Mouse (Mus musculus) c-Kit-positive CD71-negative TER-119-negative erythroid progenitor cells, embryonic 14.5 days (primary cell): ENCODE measurements at regions not wholly inside any gene's neighbourhood (a gene's known extent, or its start where the extent isn't known, plus 50 kb on each side); places are given as distances from the start of the nearest gene placed in this dataset.

ENCODE experiments used
- DNase-seq: peaks from one replicate; pipeline ENCODE4 v3.0.0-alpha.2; 2013; ENCODE audit warnings: low read depth

GRCm38 (mm10) chr3:130887540-130888312 is 157.5 kb upstream of the Rpl34 start:
- no peak for DNase-seq

DNA sequence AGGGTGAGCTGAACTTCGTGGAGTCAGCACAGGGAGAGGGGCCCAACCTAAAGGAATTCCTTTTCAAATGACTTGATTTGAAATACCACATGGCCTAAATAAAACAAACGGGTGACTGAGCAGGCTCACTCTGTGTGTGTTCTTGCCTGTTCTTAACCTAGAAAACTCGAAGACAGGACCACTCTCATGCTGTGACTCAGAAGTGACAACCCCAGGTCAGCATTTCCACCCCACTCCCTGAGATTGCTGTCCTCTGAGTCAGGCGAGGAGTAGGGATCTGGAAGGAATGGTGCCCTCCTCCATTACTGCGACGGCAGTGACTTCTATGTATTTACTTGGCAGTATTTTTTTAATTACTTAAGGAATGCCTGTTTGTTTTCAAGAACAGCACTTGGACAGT is 155.8 kb upstream of the Rpl34 start:
- DNase-seq = no peak

- DNase-seq = no peak
Measured at GRCm38 (mm10) chr3:130884393-130884792, 154.2 kb upstream of the Rpl34 start.

DNA sequence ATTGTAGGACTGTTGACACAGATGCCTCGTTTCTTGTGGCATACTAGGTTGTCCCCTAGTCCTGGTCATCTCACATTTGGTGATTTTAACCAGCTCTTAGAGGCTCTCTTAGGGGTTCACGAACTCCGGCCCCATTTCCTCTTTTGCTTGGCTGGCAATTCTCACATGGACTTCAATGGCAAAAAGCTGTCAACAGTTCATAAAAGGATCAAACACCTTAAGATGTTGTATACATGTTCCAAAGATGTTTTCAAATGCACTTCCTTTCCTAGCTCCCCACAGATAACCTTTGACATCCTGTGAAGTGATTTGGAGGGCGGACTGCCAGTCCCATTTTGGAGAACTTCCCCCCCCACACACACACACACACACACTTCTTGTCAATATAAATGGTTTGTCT is 153.7 kb upstream of the Rpl34 start:
- no peak for DNase-seq

GRCm38 (mm10) chr3:130883319-130883718 is 153.1 kb upstream of the Rpl34 start:
- no peak for DNase-seq

DNA sequence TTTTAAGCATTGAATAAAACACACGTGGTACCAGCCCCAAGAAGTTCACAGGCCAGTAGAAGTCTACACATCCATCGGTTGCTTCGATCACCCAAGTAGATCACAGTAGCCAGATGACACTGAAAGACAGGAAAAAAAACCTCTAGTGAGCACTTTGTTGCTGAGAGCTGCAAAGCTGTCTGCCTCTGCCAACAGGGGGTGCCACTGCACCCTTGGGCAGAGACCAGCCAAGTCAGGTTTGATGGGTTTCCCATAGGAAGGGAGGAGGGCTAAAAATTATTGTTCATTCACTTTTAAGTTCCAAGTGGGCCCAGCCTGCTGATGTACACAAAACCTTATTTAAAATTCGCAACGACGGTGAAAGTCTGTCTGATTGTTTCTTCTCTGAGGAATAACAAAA is 150.3 kb upstream of the Rpl34 start:
- no peak for DNase-seq

DNA sequence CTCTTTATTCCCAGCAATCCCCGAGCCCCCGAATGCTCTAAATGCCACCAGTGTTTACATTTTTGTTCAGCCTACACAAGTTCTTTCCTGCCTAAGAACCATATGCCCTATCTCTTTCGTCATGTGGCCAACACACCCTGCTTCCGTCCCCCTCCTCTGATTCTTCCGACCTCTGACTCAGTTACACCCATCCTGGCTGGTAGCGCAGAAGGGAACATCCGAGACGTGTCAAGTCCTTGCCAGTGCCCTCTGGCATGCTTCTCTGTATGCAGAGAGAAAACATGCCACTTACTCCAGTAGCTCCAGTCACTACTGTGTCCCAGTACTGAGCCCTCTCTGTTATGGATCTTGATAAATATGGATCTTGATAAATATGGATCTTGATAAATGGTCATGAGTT is 149.3 kb upstream of the Rpl34 start:
- no peak for DNase-seq

DNA sequence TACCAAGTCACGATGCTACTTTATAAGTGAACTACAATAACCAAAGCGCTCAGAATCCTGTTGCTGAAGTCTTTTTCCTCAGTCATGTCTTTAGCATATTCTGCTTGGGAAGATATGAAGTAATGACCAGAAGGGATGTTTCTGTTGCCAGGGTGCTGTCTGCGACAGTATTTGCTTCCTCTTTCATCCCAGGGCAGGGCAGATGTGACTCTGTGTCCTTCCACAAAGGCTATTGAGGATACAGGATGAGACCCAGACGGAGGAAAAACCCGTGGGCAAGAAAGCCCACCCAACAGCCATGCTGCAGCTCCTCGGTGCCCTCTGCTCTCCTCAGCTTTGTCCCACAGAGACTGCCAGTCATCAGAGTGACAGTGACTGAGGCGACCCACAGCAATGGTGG is 148.6 kb upstream of the Rpl34 start:
- no peak for DNase-seq

DNA sequence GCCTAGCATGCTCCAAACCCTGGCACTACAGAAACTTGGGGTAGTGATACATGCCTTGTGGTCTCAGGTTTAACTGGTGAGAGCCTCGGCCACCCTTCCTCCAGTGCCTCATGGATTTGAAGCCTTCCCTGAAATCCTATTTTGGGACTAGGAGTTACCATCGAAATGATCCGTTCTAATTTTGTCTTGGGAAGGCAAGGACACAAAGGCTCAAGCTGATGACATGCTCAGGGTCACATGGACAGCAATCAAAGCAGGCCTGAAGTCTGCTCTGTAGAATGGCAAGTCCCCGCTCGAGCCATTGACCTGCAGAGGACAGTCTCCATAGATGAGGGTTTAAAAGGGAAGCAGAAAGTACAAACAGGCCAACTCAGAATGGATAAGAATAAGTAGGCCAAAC is 147.8 kb upstream of the Rpl34 start:
- no peak for DNase-seq

GRCm38 (mm10) chr3:130873745-130874144 is 143.5 kb upstream of the Rpl34 start:
- DNase-seq = no peak

DNA sequence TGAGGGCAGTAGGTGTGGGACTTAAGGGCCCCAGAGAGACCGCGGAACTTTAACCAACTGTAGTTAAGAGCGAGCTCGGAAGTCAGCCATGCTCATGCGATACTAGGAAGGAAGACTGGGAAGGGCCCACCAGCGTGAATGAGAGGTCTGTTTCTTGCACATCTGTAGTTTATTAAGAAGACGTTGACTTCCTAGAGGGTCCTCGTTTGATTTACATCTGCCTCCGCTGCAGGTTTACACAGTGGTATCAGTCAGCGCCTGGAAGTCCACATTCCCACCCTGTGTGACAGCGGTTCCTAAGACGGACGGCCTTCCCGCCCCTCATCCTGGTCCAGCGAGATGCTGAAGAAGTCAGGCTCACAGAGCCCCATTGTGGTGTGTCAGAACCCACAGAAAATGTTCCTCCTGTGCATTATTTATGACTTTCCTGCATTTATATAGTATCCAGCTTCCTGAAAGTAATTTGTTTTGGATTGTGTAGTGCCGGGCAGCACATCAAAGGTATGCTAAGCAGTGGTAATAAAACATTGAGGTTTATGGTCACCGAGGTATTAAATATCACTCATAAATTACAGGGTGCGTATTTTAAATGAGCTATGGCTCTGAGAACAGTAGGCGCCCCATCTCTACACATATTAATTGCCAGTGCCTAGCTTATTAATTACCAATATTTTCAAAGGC is 136.9 kb upstream of the Rpl34 start:
- DNase-seq = no peak

- DNase-seq = no peak
Measured at GRCm38 (mm10) chr3:130864783-130865182, 134.6 kb upstream of the Rpl34 start.

GRCm38 (mm10) chr3:130863376-130863775 is 133.2 kb upstream of the Rpl34 start:
- no peak for DNase-seq

DNA sequence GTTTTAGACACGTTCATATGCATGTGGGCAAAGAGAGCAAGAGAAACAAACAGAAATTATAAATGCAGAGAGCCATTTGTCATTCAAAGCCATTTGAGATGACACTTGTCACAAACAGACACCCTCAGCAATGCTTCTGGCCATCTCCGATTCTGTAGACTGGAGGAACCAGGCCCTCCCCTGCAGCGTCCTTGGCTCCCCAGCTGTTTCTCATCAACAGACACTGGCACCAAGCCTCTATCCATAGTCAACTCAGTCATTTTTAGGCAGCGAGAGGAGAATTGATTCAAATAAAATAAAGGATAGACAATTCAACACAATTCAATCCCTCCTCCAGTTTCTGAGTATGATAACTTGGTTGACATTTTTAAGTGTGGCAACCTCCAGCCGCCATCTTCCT is 130.1 kb upstream of the Rpl34 start:
- no peak for DNase-seq

- no peak for DNase-seq
Measured at GRCm38 (mm10) chr3:130853866-130854265, 123.7 kb upstream of the Rpl34 start.

DNA sequence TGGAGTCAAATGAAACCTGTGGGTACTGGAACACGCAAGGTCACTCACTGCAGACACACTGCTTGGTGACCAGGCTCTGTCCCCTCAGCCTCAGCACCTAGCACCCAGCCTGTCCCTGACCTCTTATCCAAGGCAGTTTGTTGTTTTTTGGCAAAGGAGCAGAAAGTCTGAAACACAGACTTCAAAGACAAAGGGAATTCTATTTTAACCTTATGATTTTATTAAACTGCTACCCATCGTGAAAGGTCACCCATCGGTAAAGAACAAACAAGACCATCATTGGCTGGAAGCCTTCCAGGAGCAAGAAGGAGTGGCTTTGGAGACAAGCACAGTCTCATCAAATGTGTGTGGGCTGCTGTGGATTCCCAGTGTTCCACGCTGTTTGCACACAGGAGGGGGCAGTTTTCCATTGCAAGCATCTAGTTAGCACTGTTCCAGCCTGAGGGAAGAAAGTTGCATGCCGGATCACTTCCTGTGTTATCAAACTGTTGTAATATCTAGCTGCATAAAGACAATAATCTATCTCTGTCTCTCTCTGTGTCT is 120.6 kb upstream of the Rpl34 start:
- no peak for DNase-seq

DNA sequence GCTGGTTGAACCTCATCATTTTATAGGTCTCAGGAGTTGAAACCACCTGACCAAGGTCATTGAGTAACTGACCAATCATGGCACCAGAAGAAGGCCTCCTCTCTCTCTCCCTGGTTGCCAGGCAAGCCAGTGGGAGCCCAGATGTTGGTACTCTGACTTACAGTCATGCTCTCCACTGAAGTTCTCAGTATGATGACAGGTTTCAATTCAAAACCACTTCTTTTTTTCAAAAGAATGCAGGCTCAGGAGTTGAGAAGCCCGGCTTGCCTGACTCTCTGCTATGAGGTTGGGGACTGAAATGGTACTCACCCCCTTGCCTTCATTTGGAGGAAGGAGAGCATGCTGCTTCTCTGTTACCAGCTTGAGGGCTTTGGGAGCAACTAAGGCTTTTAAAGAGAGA is 111.6 kb upstream of the Rpl34 start:
- DNase-seq = no peak

DNA sequence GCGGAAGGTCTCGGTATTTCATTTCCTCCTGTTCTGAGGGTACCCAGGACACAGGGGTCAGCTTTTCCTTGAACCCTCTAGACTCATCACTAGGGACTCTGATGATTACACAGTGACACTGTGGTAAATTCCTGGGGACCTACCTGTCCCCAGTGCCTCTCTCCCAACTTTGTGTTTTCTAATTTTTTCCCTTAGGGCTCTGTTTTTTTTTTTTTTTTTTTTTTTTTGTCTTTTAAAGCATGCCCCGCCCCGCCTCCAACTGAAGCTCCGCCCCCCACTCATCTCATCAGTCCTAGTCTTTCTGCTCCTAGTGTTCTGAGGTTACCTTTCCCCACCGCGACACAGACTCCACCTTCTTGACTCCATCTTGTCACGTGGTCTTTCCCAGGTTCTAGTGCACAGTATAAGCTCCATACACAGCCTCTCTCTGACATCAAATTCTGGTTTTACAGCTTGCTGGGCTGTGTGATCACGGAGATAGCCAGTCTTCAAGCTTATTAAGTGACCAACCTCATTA is 109.8 kb upstream of the Rpl34 start:
- no peak for DNase-seq

- DNase-seq = no peak
Measured at GRCm38 (mm10) chr3:130838626-130839422, 108.6 kb upstream of the Rpl34 start.

GRCm38 (mm10) chr3:130833722-130834121 is 103.5 kb upstream of the Rpl34 start:
- no peak for DNase-seq

- no peak for DNase-seq
Measured at GRCm38 (mm10) chr3:130833082-130833481, 102.9 kb upstream of the Rpl34 start.

DNA sequence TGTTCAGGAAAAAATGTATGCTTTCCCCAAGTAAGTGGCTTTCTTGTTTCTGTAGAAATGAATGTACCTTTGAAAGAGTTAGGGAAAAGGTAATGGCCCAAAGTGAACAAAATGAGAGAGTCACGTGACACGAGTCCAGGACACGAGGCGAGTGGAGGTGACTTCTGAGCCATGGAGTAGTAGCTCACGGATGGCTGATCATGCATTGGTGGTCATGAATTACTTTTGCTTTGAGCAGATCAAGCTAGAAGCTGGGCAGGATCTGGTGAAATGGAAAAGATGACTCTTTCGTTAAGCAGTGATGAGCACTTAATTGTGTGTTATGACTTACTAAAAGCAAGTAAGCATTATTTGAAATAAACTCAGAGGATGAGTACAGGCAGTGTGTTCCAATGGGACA is 101.6 kb upstream of the Rpl34 start:
- DNase-seq = no peak
